Mouse (Mus musculus) large intestine, adult 2 months (tissue): ENCODE results near the gene Ccl11. TPM values are rescaled to one million over a fixed set of nuclear protein-coding genes. Genes with fewer than 3 reads are reported as not detected.
A peak's percentile ranks its signal among the peaks of the same experiment; 100 is the strongest.

ENCODE experiments used
- DNase-seq: peaks from one replicate; pipeline ENCODE4 v3.0.0-alpha.2; 2012; ENCODE audit warnings: low read depth, low spot score
- WGBS: fragments of 180-500 bp; shearing (Covaris S2); methylation state at CpG from one replicate; pipeline ENCODE4 v1.1.7; 2018; 5-methylcytosine and 5-hydroxymethylcytosine counted together
- polyA plus RNA-seq: library from polyadenylated mRNA; depleted of rRNA; stranded (reverse); fragments of >200 nt; gene quantifications from 2 replicates; pipeline ENCODE4 v1.2.3, GENCODE M21; 2012; rRNA removed

Gene Ccl11
- polyA plus RNA-seq, result 14.8 and 26.6 TPM in 2 replicates

DNA sequence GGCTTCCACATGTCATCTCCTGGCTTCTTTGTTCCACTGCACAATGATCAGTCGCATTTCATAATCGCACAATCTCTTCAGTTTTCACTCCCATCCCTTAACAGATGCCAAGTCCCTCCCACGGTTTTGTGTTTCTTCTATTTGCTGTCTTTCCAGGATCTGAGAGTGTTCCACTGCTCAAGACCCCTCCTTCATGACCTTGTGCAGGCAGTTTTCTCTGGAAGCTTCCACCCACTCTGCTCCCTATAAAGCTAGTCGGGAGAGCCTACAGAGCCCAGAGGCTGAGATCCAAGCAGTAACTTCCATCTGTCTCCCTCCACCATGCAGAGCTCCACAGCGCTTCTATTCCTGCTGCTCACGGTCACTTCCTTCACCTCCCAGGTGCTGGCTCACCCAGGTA is at the start of gene Ccl11:
Gene Ccl11, plus strand, starts transcription at position 178 of the 400 bp plus-strand sequence.
- no peak for DNase-seq
- WGBS, result 60% methylated on average over 6 of the region's 6 CpGs

DNA sequence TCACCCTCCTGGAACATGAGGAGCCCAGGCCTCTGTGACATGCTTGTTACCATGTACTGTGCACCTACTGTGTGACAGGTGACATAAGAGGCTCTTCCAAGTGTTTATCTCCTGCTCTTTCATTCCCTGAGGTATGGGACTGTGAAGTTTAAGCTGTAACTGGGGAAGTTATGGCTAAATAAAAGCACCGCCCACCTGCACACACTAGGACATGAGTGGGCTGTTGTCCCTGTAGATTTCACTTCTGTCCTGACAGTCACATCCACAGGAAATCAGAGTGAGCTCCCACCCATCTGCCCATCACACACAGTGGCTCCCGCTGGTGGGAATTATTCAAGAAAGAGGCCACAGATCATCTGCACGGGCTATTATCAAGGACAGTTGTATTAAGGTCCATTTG is 47.5 kb upstream of the Ccl11 start:
- WGBS, result 84% methylated on average over 3 of the region's 3 CpGs
- DNase-seq, result no peak

DNA sequence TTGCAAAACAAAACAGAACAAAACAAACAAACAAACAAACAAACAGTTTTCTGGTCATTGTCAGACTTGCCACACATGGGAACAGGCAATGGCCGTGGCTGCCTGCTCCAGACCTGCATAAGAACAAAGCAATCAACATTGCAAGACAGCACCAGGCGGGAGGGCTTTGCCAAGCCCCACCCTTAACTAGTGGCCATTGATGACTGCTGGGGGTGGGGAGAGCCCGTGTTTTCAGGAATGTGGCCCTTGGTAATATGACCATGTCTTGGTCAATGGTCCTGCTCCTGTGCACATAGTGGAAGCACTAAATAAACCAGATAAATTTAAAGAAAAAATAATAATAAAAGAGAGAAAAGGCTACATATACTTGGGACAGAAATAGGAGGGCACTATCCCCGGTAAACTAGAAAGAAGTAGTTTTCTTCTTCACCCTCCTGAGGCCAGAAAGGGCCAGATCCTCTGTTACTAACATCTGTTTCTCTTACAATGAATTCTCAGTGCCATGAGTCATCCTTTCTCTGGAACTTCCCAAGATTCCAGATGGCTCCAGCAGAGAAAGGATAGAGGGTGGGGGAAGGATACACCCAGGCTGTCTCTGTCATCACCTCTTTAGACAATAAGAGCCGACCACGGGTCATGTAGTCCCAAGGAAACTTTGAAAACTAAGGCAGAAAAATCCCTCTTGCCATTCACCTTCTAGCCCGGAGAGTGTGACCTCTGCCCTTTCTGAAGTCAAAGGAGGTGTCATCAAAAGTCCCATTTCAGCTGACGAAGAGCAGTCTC is 46.0 kb upstream of the Ccl11 start:
- no peak for DNase-seq
- 63% methylated on average over 8 of the region's 8 CpGs for WGBS

DNA sequence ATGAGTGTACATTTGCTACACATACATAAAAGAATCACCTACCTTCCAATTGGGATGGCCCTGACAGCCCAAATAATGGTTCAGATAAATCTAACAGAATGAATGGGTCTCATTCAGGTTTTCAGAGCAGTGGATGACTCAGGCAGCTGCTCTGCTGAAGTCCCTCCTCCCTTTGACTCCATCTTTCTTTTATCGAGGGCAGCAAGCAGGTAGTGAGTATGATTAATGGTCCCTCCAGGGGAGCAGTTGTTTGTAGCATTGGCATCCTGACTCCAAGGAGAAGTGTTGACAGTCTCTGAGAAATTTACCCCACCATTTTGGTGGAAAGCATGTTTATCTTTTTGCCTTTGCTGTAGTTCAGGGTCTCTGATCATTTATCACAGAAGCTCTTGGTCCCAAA is 43.9 kb upstream of the Ccl11 start:
- WGBS, result 41% methylated on average over 1 of the region's 1 CpGs
- no peak for DNase-seq

DNA sequence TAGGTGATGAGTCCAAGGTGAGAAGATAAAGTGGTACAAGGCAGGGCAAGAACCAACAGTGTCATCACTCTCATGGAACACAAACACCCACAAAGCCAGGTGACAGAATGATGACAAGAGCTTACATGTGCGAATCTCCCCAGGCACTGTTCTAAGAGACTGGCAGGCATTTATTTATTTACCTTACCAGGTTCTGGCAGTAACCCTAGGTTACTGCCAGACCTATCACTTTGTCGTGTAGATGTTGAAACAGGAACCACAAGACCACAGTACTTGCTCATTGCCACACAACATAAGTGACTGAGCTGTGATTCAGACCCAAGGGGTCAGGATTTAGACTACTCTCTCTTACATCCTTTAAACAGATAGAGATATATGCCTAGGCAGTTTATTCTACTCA is 42.6 kb upstream of the Ccl11 start:
- 38% methylated on average over 2 of the region's 2 CpGs for WGBS
- DNase-seq, result no peak

DNA sequence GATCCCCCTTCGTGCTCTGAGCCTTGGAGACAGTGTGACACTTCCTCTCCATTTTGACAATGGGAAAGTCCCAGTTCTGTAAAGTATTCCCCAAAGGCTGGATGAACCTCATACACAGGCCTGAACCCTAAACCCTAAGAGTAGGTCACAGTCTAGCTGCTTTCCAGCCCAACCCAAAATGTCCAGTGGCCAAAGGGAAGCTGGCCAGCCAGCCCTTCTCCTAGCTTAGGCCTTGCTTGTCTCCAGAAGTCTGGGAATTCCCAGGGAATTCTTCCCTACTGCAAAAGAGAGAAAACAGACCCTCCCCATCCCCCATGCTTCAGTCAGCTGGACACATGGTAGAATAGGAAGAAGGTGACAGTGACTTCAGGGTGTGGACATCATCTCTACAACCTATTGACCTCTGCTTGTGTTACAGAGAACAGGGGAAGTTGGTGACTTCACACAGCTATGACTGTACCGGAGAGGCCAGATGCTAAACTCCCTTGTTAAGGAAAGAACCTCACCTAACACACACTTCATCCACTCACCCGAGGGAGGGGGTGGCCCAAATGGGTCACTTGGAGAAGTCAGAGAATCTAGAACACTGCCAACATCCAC is 41.3 kb upstream of the Ccl11 start:
- 51% methylated on average over 3 of the region's 3 CpGs for WGBS
- DNase-seq, result no peak

DNA sequence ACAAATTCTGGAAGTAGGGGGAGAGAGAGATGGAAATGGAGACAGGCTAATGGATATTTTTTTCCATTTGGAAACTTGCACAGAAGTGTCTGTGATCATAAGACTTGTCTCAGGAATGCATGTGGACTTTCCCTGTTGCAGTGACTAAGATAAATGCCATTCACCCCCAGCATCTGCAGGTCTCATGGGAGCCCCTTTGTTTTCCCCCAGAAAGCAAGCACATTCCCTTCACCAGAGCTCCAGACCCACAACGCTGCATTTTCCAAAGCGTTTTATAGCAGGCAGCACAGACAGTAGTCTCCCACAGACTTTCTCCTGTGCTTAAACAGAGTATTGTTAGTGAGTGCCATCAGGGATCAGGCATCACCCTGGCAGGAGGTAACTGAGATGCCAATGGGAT is 38.2 kb upstream of the Ccl11 start:
- 41% methylated on average over 2 of the region's 2 CpGs for WGBS
- DNase-seq, result no peak

DNA sequence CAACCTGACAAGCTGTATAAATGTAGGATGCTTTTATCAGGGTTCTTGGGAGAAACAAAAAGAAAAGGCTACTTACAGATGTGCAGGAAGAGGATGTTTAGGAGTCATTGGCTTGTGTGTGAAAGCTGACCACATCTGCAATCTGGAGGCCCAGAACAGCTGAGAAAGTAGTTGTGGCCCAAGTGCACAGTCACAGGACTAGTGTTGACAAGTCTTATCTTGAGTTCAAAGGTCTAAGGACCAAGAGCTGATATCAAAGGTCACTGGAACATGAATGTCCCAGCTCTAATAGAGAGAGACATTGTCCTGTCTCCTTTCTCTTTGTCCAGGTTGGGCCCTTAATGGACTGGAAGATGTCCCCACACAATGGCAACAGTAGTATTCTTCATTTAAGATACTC is 37.8 kb upstream of the Ccl11 start:
- no peak for DNase-seq

DNA sequence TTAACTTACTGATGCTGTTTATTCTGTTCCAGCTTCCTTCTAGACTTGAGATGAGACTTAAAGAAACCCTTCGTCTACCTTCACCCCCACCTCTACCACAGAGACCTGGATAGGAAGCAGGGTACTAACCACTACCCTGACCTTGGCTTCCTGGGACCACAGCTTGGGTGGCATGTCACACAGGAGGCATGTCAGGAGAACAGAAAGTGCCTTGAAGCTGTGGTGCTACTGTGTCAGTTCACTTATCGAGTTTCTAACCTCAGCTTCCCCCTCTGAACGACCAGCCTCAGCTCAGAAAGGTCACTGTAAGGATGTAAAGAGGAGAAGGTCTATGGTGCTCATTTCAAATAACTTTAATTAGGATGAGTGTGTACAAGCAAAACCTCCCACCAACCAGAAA is 36.2 kb upstream of the Ccl11 start:
- no peak for DNase-seq
- WGBS, result 41% methylated on average over 3 of the region's 3 CpGs

DNA sequence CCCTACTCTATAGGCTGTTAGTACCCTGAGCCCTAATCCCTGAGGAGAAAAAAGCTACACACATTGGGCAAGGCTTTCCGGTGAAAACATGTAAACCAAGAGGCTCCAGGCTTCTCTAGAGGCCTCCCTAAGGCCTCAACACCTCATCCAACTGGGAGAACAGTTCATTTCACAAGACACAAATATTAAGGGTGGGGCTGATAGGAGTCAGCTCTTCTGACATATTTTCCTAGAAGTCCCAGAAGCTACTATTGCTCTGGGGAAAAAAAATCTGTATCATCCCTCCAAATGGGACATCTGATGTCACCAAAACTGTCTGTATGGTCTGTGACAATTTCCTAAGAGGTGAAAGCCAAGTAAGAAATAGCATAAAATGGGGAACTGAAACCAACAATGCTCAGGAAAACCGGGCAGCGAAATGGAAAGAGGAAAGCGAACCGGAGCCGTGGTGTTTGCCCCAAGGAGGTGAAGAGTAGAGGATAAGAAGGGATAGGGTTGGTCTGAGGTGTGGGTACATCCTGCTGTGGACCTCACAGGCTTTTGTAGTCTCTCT is 35.0 kb upstream of the Ccl11 start:
- 89% methylated on average over 6 of the region's 6 CpGs for WGBS
- DNase-seq, result no peak

DNA sequence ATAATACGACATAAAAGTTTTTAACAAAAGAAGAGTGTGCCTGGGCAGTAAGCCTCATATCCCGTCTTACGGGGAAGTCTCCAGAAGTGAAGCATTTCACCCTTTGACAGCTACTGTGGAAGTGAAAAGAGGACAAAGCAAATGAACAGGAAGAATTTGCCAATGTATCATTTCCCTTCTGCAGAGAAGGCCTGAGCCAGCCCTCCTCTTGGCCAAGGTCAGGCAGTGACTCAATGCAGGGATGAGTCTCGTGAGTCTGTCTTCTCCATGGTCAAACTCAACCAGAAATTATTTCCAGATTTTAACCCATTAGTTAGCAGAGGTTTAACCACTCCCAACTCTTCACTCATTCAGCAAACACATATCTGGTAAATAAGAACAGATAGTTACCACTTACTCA is 33.9 kb upstream of the Ccl11 start:
- no peak for DNase-seq
- WGBS, result 67% methylated on average over 4 of the region's 4 CpGs

DNA sequence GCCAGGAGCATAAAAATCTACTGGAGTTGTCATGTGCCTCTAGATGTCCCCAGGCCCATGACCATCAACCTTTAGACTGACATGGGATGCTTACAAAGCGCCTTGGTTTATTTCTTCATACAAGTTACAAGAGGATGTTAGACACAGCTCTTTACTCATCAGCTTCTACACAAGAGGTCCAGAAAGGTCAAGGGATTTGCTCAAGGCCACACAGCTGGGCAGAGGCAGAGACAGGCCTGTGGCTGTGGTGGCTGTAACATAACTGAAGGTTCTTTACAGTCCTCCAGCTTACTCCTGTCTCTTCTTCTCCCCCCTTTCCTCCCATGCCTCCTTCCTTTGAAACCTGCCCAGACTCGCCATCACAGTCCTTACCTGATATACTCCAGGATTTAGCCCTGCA is 27.5 kb upstream of the Ccl11 start:
- DNase-seq, result no peak
- 70% methylated on average over 2 of the region's 2 CpGs for WGBS

DNA sequence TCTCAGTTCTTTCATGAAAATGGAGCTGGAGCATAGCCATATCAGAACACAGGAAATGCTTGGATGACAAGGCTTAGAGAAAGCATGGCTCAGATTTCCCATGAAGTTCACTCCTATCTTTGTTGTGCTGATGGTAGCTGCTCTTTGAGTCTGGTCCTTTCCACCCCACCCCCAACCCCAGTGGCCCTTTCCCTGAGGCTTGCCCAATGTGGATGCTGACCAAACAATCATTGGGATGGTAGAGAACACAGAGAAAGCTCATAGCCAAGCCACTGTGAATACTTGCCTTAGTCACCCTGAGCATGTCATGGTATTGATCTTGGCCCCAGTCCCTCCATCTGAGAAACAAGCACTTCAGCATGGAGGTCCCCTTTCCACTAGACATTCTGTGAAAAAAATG is 25.5 kb upstream of the Ccl11 start:
- no peak for DNase-seq

DNA sequence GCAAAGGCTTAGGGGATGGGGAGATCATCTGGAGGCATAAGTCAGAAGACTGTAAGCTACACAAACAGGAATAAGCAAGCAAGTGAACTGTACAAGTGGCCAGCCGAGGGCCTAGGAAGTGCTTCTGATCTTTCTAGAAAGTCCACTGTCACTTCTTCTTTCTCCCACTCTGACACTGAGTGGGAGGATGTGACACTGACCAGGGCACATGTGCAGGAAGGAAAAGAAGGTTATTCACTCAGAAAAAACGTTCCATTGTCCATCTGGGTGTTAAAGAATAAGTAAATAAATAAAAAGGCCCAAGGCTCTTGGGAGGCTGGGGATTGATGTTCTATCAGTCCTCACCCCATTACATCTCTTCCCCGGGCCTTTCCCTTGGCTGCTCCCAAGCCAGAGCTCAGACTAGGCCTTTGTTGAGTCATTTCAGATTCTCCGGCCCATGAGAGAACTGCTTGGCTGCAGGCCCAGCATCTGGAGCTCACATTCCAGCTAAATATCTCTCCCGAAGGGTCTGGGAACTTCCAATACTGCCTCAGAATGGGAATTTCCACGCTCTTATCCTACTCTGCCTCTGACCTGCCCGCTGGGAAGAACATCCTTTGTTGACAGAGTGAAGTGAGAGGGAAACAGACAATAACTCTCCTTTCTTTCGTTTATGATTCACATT is 24.8 kb upstream of the Ccl11 start:
- DNase-seq, result peak; percentile 1
- 27% methylated on average over 8 of the region's 8 CpGs for WGBS

DNA sequence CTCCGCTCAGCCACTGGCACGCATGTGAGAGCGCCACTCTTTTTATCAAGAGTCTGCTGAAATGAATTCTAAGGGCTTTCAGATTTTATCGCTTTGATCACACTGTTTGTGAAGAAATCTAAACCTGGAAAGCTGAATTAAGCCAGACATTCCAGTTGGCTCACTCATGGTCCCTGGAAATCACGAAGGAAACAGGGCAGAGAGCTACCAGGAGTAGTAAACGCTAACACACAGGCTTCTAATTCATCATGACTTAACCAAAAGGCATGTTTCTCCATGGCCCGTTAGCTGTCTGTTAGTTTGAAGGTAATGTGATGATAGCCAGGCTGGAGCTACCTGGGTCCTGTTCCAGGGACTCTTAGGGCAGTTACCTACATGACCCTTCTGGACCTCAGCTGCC is 23.2 kb upstream of the Ccl11 start:
- no peak for DNase-seq
- WGBS, result 84% methylated on average over 7 of the region's 7 CpGs

DNA sequence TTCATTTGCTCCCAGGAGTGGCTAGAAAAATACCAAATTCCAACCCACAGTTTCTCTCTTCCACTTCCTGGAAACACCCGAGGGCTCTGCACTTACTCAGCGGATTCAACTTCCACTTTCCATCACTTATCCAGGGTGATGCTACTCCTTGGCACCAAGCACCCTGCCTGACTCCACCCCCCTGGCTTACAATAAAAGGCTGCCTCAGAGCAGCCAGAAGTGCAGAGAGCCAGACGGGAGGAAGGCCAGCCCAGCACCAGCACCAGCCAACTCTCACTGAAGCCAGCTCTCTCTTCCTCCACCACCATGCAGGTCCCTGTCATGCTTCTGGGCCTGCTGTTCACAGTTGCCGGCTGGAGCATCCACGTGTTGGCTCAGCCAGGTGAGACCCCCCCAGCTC is 22.3 kb upstream of the Ccl11 start, which contains the start of gene Ccl2:
Gene Ccl2, plus strand, starts transcription at position 216 of the 400 bp plus-strand sequence.
- DNase-seq, result peak; percentile 4
- 25% methylated on average over 5 of the region's 5 CpGs for WGBS

DNA sequence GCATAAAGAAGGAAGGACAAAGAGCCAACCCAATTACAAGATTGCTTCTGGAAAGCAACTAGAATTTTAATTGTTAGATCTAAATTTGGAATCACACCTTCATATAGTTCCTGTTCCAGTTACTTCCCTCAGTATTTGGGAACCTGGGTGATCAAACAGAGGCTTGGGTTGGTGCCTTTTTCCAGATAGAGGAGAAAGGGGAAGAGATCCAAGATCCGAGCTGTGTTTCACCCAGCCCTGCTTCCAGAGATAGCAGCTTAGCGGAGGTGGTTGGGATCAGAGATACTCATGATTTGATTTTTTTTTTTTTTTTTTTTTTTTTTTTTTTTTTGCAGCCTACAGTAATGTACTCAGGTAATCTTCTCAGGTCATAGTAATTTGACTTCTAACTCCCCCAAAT is 21.8 kb upstream of the Ccl11 start:
- WGBS, result 85% methylated on average over 2 of the region's 2 CpGs

DNA sequence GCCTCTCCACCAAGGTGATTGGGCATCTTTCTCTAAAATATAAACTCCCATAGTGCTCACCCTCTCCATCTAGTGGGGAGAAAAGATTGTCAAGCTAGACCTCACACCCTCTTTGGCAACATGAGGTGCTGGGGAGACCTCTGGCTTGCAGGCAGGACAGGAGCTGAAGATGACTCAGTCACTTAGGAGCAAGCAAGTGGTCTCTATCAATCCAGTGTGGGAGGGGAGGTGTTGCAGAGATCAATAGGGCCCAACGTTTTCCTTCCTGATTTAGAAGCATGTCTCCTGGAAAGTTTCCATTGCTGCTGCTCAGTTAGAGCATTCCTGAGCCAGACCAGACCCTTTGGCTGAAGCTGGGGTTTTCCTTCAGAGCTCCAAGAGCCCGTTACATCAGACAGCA is 19.1 kb upstream of the Ccl11 start, which contains the start of gene Gm17268:
Gene Gm17268, minus strand, starts transcription at position 28 of the 400 bp plus-strand sequence.
- DNase-seq, result no peak
- WGBS, result 16% methylated on average over 2 of the region's 2 CpGs

More for the DNA sequence above, 21.8 kb upstream of the Ccl11 start:
- no peak for DNase-seq

DNA sequence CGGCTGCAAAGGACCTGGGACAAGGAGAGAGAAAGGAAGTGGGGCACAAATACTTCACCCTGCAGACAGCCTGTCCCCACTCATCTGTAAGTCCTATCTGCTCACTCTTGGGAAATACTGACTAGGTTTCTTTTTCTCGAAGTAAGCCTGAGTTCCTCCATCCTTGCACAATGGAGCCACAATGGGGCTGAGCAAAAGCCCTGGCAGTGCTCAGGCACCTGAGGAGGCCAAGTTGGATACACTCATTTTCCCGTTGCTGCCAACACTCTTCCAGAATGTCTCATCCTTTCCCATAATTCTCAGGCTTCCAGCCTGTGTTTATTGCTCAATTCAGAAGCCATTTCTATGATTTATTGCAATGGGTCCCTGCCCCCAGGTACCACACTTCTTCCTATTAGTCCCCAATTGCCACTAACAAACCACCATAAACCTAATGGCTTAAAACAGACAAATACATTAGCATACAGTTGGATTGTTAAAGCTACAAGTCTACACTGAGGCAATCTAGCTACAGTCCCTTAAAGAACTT is 18.4 kb upstream of the Ccl11 start:
- DNase-seq, result no peak
- 35% methylated on average over 3 of the region's 3 CpGs for WGBS

DNA sequence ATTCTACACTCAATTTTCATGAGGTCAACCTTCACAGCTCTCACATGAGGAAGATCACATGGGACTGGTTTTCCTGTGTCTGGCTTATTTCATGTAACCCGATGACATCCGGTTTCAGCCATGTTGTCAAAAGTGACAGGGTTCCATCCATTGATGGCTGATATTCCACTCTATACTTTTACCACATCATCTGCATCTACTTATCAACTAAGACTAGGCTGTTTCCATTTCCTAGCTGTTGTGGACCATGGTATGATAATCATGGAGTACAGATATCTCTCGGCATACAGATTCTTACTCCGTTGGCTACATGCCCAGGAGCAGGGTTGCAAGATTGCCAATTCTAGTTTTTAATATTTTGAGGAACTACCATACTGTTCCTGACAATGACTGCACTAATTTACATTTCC is 15.9 kb upstream of the Ccl11 start:
- 73% methylated on average over 4 of the region's 4 CpGs for WGBS
- DNase-seq, result no peak
